Mouse (Mus musculus) lung, postnatal 0 days (tissue): ENCODE measurements around the gene Lap3. TPM values are rescaled to one million over a fixed set of nuclear protein-coding genes. Genes with fewer than 3 reads are reported as not detected.

Source experiments
- ATAC-seq: fragments of 200-750 bp; cut with Nextera tagmentation; 2 replicates; pipeline ENCODE4 v1.8.0; 2017; ENCODE audit warnings: moderate library complexity
- DNase-seq: peaks from one replicate; pipeline ENCODE4 v3.0.0-alpha.2; 2016; ENCODE audit warnings: low spot score
- H3K27ac ChIP-seq: fragments of 300-500 bp; sonication (generic); 2 replicates; pipeline ENCODE4 v1.5.1; 2014; ENCODE audit warnings: antibody characterized with exemption, mild to moderate bottlenecking, low read length, mixed read lengths
- H3K27me3 ChIP-seq: fragments of 300-500 bp; sonication (generic); replicated peaks from 2 replicates; pipeline ENCODE4 v1.6.1; 2014; ENCODE audit warnings: low read length, mixed read lengths; ENCODE audit not compliant: insufficient read depth
- H3K36me3 ChIP-seq: fragments of 300-500 bp; sonication (generic); 2 replicates; pipeline ENCODE4 v1.6.1; 2014; ENCODE audit warnings: low read length, mixed read lengths; ENCODE audit not compliant: insufficient read depth
- H3K4me1 ChIP-seq: fragments of 300-500 bp; sonication (generic); 2 replicates; pipeline ENCODE4 v1.6.1; 2014; ENCODE audit warnings: antibody characterized with exemption, low read depth, low read length, mixed read lengths; ENCODE audit not compliant: insufficient read depth
- H3K4me2 ChIP-seq: fragments of 300-500 bp; sonication (generic); replicated peaks from 2 replicates; pipeline ENCODE4 v1.6.1; 2014; ENCODE audit warnings: low read depth, mild to moderate bottlenecking, low read length, moderate library complexity, mixed read lengths
- H3K4me3 ChIP-seq: fragments of 300-500 bp; sonication (generic); 2 replicates; pipeline ENCODE4 v1.5.1; 2014; ENCODE audit warnings: low read depth, low read length
- H3K9ac ChIP-seq: fragments of 300-500 bp; sonication (generic); replicated peaks from 2 replicates; pipeline ENCODE4 v1.6.1; 2014; ENCODE audit warnings: low read depth, mild to moderate bottlenecking
- H3K9me3 ChIP-seq: fragments of 300-500 bp; sonication (generic); 2 replicates; pipeline ENCODE4 v1.6.1; 2016; ENCODE audit warnings: low read length, mixed read lengths
- CTCF ChIP-seq: IDR thresholded peaks from 2 replicates; pipeline ENCODE4 v1.5.1; 2016; ENCODE audit warnings: antibody characterized with exemption, mild to moderate bottlenecking
- EP300 ChIP-seq: IDR thresholded peaks from 2 replicates; pipeline ENCODE4 v1.6.1; 2016; ENCODE audit warnings: antibody characterized with exemption, mild to moderate bottlenecking, control low read depth
- WGBS: fragments of 180-500 bp; shearing (Covaris S2); extraction: QIAGEN DNeasy Blood & Tissue Kit; methylation state at CpG from one replicate; pipeline ENCODE4 v1.1.7; 2014; 5-methylcytosine and 5-hydroxymethylcytosine counted together
- polyA plus RNA-seq: library from polyadenylated mRNA; unstranded; fragments of >200 nt; fragmentation: Nextera tagmentation; extraction: Ambion mirVana; gene quantifications from 2 replicates; pipeline ENCODE4 v1.2.1, GENCODE M21; 2015

Gene Lap3
- polyA plus RNA-seq, 1 experiment from 2014 or later, result 48.7 TPM

GRCm38 (mm10) chr5:45476288-45476687 lies 16.9 kb upstream of the Lap3 start:
- ATAC-seq, result peak; percentile 56
- peak; percentile 65 for DNase-seq
- TF ChIP-seq CTCF, result no peak
- TF ChIP-seq EP300, result no peak
- no peak overlapping the region for H3K4me2 ChIP-seq
- WGBS, result 27% methylated on average over 6 of the region's 6 CpGs
- H3K4me1 ChIP-seq, result no peaks in the 10 kb centered on the region
- H3K9ac ChIP-seq, result no peak overlapping the region
- no peaks in the 10 kb centered on the region for H3K36me3 ChIP-seq
- H3K9me3 ChIP-seq, result no peaks in the 10 kb centered on the region
- no peaks in the 10 kb centered on the region for H3K27me3 ChIP-seq
- H3K27ac ChIP-seq, result no peak overlapping the region
- H3K4me3 ChIP-seq, result no peak overlapping the region

- no peaks in the 10 kb centered on the region for H3K4me1 ChIP-seq
- H3K4me3 ChIP-seq, result no peak overlapping the region
- no peaks in the 10 kb centered on the region for H3K27me3 ChIP-seq
- H3K36me3 ChIP-seq, result no peaks in the 10 kb centered on the region
- H3K27ac ChIP-seq, result no peak overlapping the region
- WGBS, result 71% methylated on average over 7 of the region's 7 CpGs
- H3K9me3 ChIP-seq, result no peaks in the 10 kb centered on the region
- TF ChIP-seq EP300, result no peak
- TF ChIP-seq CTCF, result no peak
- ATAC-seq, result no peak
- no peak overlapping the region for H3K4me2 ChIP-seq
- no peak overlapping the region for H3K9ac ChIP-seq
- no peak for DNase-seq
Measured at GRCm38 (mm10) chr5:45477601-45478000, 15.6 kb upstream of the Lap3 start.

GRCm38 (mm10) chr5:45480066-45480465 lies 13.1 kb upstream of the Lap3 start:
- Histone ChIP-seq H3K9ac (no peak overlapping the region), H3K4me2 (no peak overlapping the region), H3K4me3 (no peak overlapping the region), H3K27me3 (no peaks in the 10 kb centered on the region), H3K27ac (no peak overlapping the region), H3K9me3 (no peaks in the 10 kb centered on the region), H3K36me3 (no peaks in the 10 kb centered on the region), H3K4me1 (no peaks in the 10 kb centered on the region)
- TF ChIP-seq CTCF, result no peak
- TF ChIP-seq EP300, result no peak
- WGBS, result 91% methylated on average over 1 of the region's 1 CpGs
- ATAC-seq (no peak), DNase-seq (no peak)

- H3K27ac ChIP-seq, result no peak overlapping the region
- H3K4me1 ChIP-seq, result no peaks in the 10 kb centered on the region
- no peak for DNase-seq
- H3K9ac ChIP-seq, result no peak overlapping the region
- ATAC-seq, result no peak
- H3K27me3 ChIP-seq, result no peaks in the 10 kb centered on the region
- 82% methylated on average over 2 of the region's 2 CpGs for WGBS
- no peaks in the 10 kb centered on the region for H3K9me3 ChIP-seq
- TF ChIP-seq CTCF (no peak), EP300 (no peak)
- no peaks in the 10 kb centered on the region for H3K36me3 ChIP-seq
- no peak overlapping the region for H3K4me2 ChIP-seq
- no peak overlapping the region for H3K4me3 ChIP-seq
Measured at GRCm38 (mm10) chr5:45481125-45481524, 12.0 kb upstream of the Lap3 start.

DNA sequence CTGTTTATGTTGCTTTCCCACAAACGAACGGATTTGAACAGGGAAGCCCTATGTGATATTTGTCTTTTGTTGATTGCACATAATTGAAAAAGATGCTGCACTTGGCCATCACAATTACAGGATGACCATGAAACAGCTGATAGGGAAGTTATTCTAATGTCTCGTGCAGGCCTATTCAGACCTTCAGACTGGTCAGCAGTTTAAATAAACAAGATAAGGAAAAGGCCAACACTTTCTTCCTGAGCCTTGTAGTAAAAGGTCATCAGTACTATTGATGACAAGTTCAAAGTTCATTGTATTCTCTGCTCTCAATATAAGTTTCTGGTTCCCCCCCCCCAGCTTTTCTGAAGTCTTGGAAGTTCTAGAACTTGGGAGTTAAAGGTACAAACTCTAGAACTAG lies 10.6 kb upstream of the Lap3 start:
- no peak overlapping the region for H3K27ac ChIP-seq
- H3K4me1 ChIP-seq, result no peaks in the 10 kb centered on the region
- no peak overlapping the region for H3K4me2 ChIP-seq
- no peaks in the 10 kb centered on the region for H3K9me3 ChIP-seq
- H3K27me3 ChIP-seq, result no peaks in the 10 kb centered on the region
- DNase-seq (no peak), ATAC-seq (no peak)
- 50% methylated on average over 3 of the region's 3 CpGs for WGBS
- no peak for TF ChIP-seq CTCF
- TF ChIP-seq EP300, result 0 out of 2 replicates have a peak, but pooled peaks have one; percentile 20
- no peak overlapping the region for H3K4me3 ChIP-seq
- no peaks in the 10 kb centered on the region for H3K36me3 ChIP-seq
- H3K9ac ChIP-seq, result no peak overlapping the region

DNA sequence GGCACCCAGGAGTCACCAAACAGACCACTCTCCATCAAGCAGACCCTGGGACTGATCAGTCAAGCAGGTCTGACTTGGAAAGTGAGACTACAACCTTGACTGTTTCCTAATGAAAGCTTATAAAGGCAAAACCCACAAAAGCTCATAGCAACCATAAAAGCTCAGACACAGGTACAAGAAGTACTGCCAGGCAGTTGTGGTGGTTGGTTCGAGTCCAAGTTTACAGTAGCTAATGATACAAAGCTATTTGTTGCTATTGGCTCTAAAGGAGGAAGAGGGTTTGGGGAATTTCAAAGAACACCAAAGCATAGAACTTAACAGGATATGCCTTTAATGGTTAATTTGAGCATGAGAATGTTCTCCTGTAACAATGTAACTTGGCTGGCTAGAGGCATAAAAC lies 9.5 kb upstream of the Lap3 start:
- Histone ChIP-seq H3K27ac (no peak overlapping the region), H3K4me2 (no peak overlapping the region), H3K9ac (no peak overlapping the region), H3K36me3 (no peaks in the 10 kb centered on the region), H3K4me3 (no peak overlapping the region), H3K27me3 (no peaks in the 10 kb centered on the region), H3K4me1 (no peaks in the 10 kb centered on the region), H3K9me3 (no peaks in the 10 kb centered on the region)
- WGBS, result 81% methylated on average over 1 of the region's 1 CpGs
- TF ChIP-seq EP300 (no peak), CTCF (no peak)
- ATAC-seq (no peak), DNase-seq (no peak)

- 67% methylated on average over 4 of the region's 4 CpGs for WGBS
- H3K27ac ChIP-seq, result no peak overlapping the region
- TF ChIP-seq CTCF (no peak), EP300 (no peak)
Measured at GRCm38 (mm10) chr5:45491776-45492175, 1.4 kb upstream of the Lap3 start.

More at GRCm38 (mm10) chr5:45491776-45492175, 1.4 kb upstream of the Lap3 start:
- Histone ChIP-seq H3K4me2 (no peak overlapping the region), H3K4me3 (no peak overlapping the region), H3K36me3 (no peaks in the 10 kb centered on the region), H3K9ac (no peak overlapping the region), H3K4me1 (peaks cover 4% of the 10 kb centered on the region; the same call in 1 of the 2 replicates), H3K9me3 (no peaks in the 10 kb centered on the region), H3K27me3 (no peaks in the 10 kb centered on the region)
- DNase-seq (no peak), ATAC-seq (no peak)
